Mouse (Mus musculus): Measurements from ENCODE around the gene Tmem220. TPM values are rescaled to one million over a fixed set of nuclear protein-coding genes. Genes with fewer than 3 reads are reported as not detected.

Gene Tmem220
- polyA plus RNA-seq, 1 experiment from 2014 or later = 3.5 TPM

GRCm38 (mm10) chr11:67080168-67080567 is 55.2 kb downstream of the Tmem220 start:
- Histone ChIP-seq H3K27ac (ENCODE audit: low read length) (no peak overlapping the region), H3K9me3 (ENCODE audit: low read length) (no peaks in the 10 kb centered on the region), H3K36me3 (ENCODE audit: insufficient read depth, low read length) (no peaks in the 10 kb centered on the region), H3K27me3 (replicated peaks; ENCODE audit: insufficient read depth, low read length) (0 out of 2 replicates have a peak, but pooled peaks cover 7% of the 10 kb centered on the region), H3K4me3 (ENCODE audit: low read depth, low read length) (no peak overlapping the region), H3K4me1 (ENCODE audit: insufficient read depth, low read depth, low read length) (no peaks in the 10 kb centered on the region), H3K9ac (replicated peaks; ENCODE audit: low read depth) (no peak overlapping the region), H3K4me2 (replicated peaks; ENCODE audit: low read depth, low read length) (no peak overlapping the region)
- peak; percentile 63 for ATAC-seq
- 0% methylated on average over 3 of the region's 3 CpGs for WGBS
- DNase-seq (ENCODE audit: low spot score) = peak; percentile 71
- TF ChIP-seq EP300 (IDR thresholded peaks at IDR 0.05) = no peak
- TF ChIP-seq CTCF (IDR thresholded peaks at IDR 0.05) = peak; percentile 84

GRCm38 (mm10) chr11:67081125-67081649 is 56.2 kb downstream of the Tmem220 start:
- 6% methylated on average over 9 of the region's 11 CpGs for WGBS
- Histone ChIP-seq H3K4me1 (ENCODE audit: insufficient read depth, low read depth, low read length) (no peaks in the 10 kb centered on the region), H3K27ac (ENCODE audit: low read length) (no peak overlapping the region), H3K9ac (replicated peaks; ENCODE audit: low read depth) (no peak overlapping the region), H3K27me3 (replicated peaks; ENCODE audit: insufficient read depth, low read length) (0 out of 2 replicates have a peak, but pooled peaks cover 7% of the 10 kb centered on the region), H3K36me3 (ENCODE audit: insufficient read depth, low read length) (no peaks in the 10 kb centered on the region), H3K4me3 (ENCODE audit: low read depth, low read length) (no peak overlapping the region), H3K4me2 (replicated peaks; ENCODE audit: low read depth, low read length) (no peak overlapping the region), H3K9me3 (ENCODE audit: low read length) (no peaks in the 10 kb centered on the region)
- ATAC-seq (peak; percentile 90), DNase-seq (ENCODE audit: low spot score) (peak; percentile 91)
- no peak for TF ChIP-seq CTCF (IDR thresholded peaks at IDR 0.05)
- no peak for TF ChIP-seq EP300 (IDR thresholded peaks at IDR 0.05)

GRCm38 (mm10) chr11:67082188-67082587 is 57.2 kb downstream of the Tmem220 start:
- H3K9me3 ChIP-seq (ENCODE audit: low read length) = no peaks in the 10 kb centered on the region
- TF ChIP-seq EP300 (IDR thresholded peaks at IDR 0.05) (no peak), CTCF (IDR thresholded peaks at IDR 0.05) (no peak)
- no peak overlapping the region for H3K4me2 ChIP-seq (replicated peaks; ENCODE audit: low read depth, low read length)
- H3K27ac ChIP-seq (ENCODE audit: low read length) = no peak overlapping the region
- H3K4me3 ChIP-seq (ENCODE audit: low read depth, low read length) = no peak overlapping the region
- H3K9ac ChIP-seq (replicated peaks; ENCODE audit: low read depth) = no peak overlapping the region
- DNase-seq (ENCODE audit: low spot score) = no peak
- 0 out of 2 replicates have a peak, but pooled peaks cover 7% of the 10 kb centered on the region for H3K27me3 ChIP-seq (replicated peaks; ENCODE audit: insufficient read depth, low read length)
- WGBS = 78% methylated on average over 7 of the region's 7 CpGs
- no peaks in the 10 kb centered on the region for H3K36me3 ChIP-seq (ENCODE audit: insufficient read depth, low read length)
- H3K4me1 ChIP-seq (ENCODE audit: insufficient read depth, low read depth, low read length) = no peaks in the 10 kb centered on the region
- ATAC-seq = no peak

- H3K36me3 ChIP-seq (ENCODE audit: insufficient read depth, low read length) = no peaks in the 10 kb centered on the region
- no peak overlapping the region for H3K4me2 ChIP-seq (replicated peaks; ENCODE audit: low read depth, low read length)
- no peak overlapping the region for H3K4me3 ChIP-seq (ENCODE audit: low read depth, low read length)
- DNase-seq (ENCODE audit: low spot score) = no peak
- ATAC-seq = no peak
- no peaks in the 10 kb centered on the region for H3K4me1 ChIP-seq (ENCODE audit: insufficient read depth, low read depth, low read length)
- 76% methylated on average over 13 of the region's 13 CpGs for WGBS
- 0 out of 2 replicates have a peak, but pooled peaks cover 9% of the 10 kb centered on the region for H3K27me3 ChIP-seq (replicated peaks; ENCODE audit: insufficient read depth, low read length)
- no peak overlapping the region for H3K27ac ChIP-seq (ENCODE audit: low read length)
- H3K9ac ChIP-seq (replicated peaks; ENCODE audit: low read depth) = no peak overlapping the region
- TF ChIP-seq EP300 (IDR thresholded peaks at IDR 0.05) (no peak), CTCF (IDR thresholded peaks at IDR 0.05) (no peak)
- H3K9me3 ChIP-seq (ENCODE audit: low read length) = no peaks in the 10 kb centered on the region
Measured at GRCm38 (mm10) chr11:67082793-67083192, 57.8 kb downstream of the Tmem220 start.

- ATAC-seq = no peak
- DNase-seq (ENCODE audit: low spot score) = no peak
- 62% methylated on average over 6 of the region's 6 CpGs for WGBS
Measured at GRCm38 (mm10) chr11:67083239-67083638, 58.3 kb downstream of the Tmem220 start.

GRCm38 (mm10) chr11:67083712-67084340 is 58.9 kb downstream of the Tmem220 start:
- H3K27me3 ChIP-seq (replicated peaks; ENCODE audit: insufficient read depth, low read length) = 0 out of 2 replicates have a peak, but pooled peaks cover 9% of the 10 kb centered on the region
- H3K9ac ChIP-seq (replicated peaks; ENCODE audit: low read depth) = no peak overlapping the region
- H3K36me3 ChIP-seq (ENCODE audit: insufficient read depth, low read length) = no peaks in the 10 kb centered on the region
- no peaks in the 10 kb centered on the region for H3K9me3 ChIP-seq (ENCODE audit: low read length)
- 41% methylated on average over 32 of the region's 32 CpGs for WGBS
- no peak overlapping the region for H3K4me3 ChIP-seq (ENCODE audit: low read depth, low read length)
- DNase-seq (ENCODE audit: low spot score) (no peak), ATAC-seq (no peak)
- H3K4me2 ChIP-seq (replicated peaks; ENCODE audit: low read depth, low read length) = no peak overlapping the region
- TF ChIP-seq CTCF (IDR thresholded peaks at IDR 0.05) = no peak
- TF ChIP-seq EP300 (IDR thresholded peaks at IDR 0.05) = no peak
- H3K4me1 ChIP-seq (ENCODE audit: insufficient read depth, low read depth, low read length) = no peaks in the 10 kb centered on the region
- H3K27ac ChIP-seq (ENCODE audit: low read length) = no peak overlapping the region

More at GRCm38 (mm10) chr11:67083239-67083638, 58.3 kb downstream of the Tmem220 start:
- Histone ChIP-seq H3K4me1 (ENCODE audit: insufficient read depth, low read depth, low read length) (no peaks in the 10 kb centered on the region), H3K36me3 (ENCODE audit: insufficient read depth, low read length) (no peaks in the 10 kb centered on the region), H3K9me3 (ENCODE audit: low read length) (no peaks in the 10 kb centered on the region), H3K27ac (ENCODE audit: low read length) (no peak overlapping the region), H3K4me2 (replicated peaks; ENCODE audit: low read depth, low read length) (no peak overlapping the region), H3K27me3 (replicated peaks; ENCODE audit: insufficient read depth, low read length) (0 out of 2 replicates have a peak, but pooled peaks cover 9% of the 10 kb centered on the region), H3K4me3 (ENCODE audit: low read depth, low read length) (no peak overlapping the region), H3K9ac (replicated peaks; ENCODE audit: low read depth) (no peak overlapping the region)
- TF ChIP-seq CTCF (IDR thresholded peaks at IDR 0.05) (no peak), EP300 (IDR thresholded peaks at IDR 0.05) (no peak)

Other genes with a start within 250 kb of the Tmem220 start
- 1.8 and 1.9 TPM in 2 replicates for gene Pirt, start 113.2 kb upstream of the Tmem220 start, polyA plus RNA-seq (2015; fragmentation: Nextera tagmentation; extraction: Ambion mirVana)
- not detected in 2 replicates for gene Tmem238l, start 68.5 kb upstream of the Tmem220 start, polyA plus RNA-seq (2015; fragmentation: Nextera tagmentation; extraction: Ambion mirVana)
- gene Adprm, start 27.4 kb downstream of the Tmem220 start, polyA plus RNA-seq (2015; fragmentation: Nextera tagmentation; extraction: Ambion mirVana) = 29.3 and 36.4 TPM in 2 replicates
- 9.3 and 9.7 TPM in 2 replicates for gene Sco1, start 27.5 kb downstream of the Tmem220 start, polyA plus RNA-seq (2015; fragmentation: Nextera tagmentation; extraction: Ambion mirVana)
- 0.07 and 0.12 TPM in 2 replicates for gene Myh3, start 53.1 kb downstream of the Tmem220 start, polyA plus RNA-seq (2015; fragmentation: Nextera tagmentation; extraction: Ambion mirVana)
- gene Myh2, start 145.9 kb downstream of the Tmem220 start, polyA plus RNA-seq (2015; fragmentation: Nextera tagmentation; extraction: Ambion mirVana) = not detected in 2 replicates
- 0.02 TPM in 1 of 2 replicates, not detected in the other for gene Myh1, start 174.9 kb downstream of the Tmem220 start, polyA plus RNA-seq (2015; fragmentation: Nextera tagmentation; extraction: Ambion mirVana)
- gene Myh4, start 212.9 kb downstream of the Tmem220 start, polyA plus RNA-seq (2015; fragmentation: Nextera tagmentation; extraction: Ambion mirVana) = not detected in 2 replicates